Mouse (Mus musculus): ENCODE measurements around the gene Proser2. TPM values are rescaled to one million over a fixed set of nuclear protein-coding genes. Genes with fewer than 3 reads are reported as not detected.

Proser2 gene
- 2.3 and 3.4 TPM in 2 replicates for polyA plus RNA-seq (2014; fragmentation: Nextera tagmentation; extraction: Ambion mirVana)

GRCm38 (mm10) chr2:6129555-6130355, at the start of gene Proser2:
TSS of gene Proser2 (minus strand) at chr2:6130211.
- Histone ChIP-seq H3K27me3 (ENCODE audit: control insufficient read depth, insufficient read depth, low read length) (peaks cover 12% of the 10 kb centered on the region), H3K9me3 (ENCODE audit: control insufficient read depth, low read length) (no peaks in the 10 kb centered on the region), H3K4me1 (replicated peaks; ENCODE audit: control insufficient read depth, insufficient read depth, low read length) (no peaks in the 10 kb centered on the region), H3K9ac (ENCODE audit: low read depth, low read length) (peak within 1 kb of the TSS; percentile 51), H3K4me2 (replicated peaks; ENCODE audit: low read depth, low read length) (peak within 1 kb of the TSS; percentile 89), H3K4me3 (ENCODE audit: low read depth, low read length) (peak within 1 kb of the TSS; percentile 67), H3K27ac (ENCODE audit: low read depth, low read length) (no peak within 1 kb of the TSS), H3K36me3 (ENCODE audit: control insufficient read depth, insufficient read depth, low read length) (no peaks in the 10 kb centered on the region)
- DNase-seq (ENCODE audit: low spot score), result peak; percentile 90
- ATAC-seq (ENCODE audit: low FRiP score), result peak; percentile 92
- WGBS, result under 1% methylated on average over 77 of the region's 83 CpGs

- Histone ChIP-seq H3K4me2 (replicated peaks; ENCODE audit: low read depth, low read length) (no peak overlapping the region), H3K9me3 (ENCODE audit: control insufficient read depth, low read length) (no peaks in the 10 kb centered on the region), H3K4me1 (replicated peaks; ENCODE audit: control insufficient read depth, insufficient read depth, low read length) (no peaks in the 10 kb centered on the region), H3K36me3 (ENCODE audit: control insufficient read depth, insufficient read depth, low read length) (no peaks in the 10 kb centered on the region), H3K9ac (ENCODE audit: low read depth, low read length) (no peak overlapping the region), H3K27me3 (ENCODE audit: control insufficient read depth, insufficient read depth, low read length) (no peaks in the 10 kb centered on the region), H3K27ac (ENCODE audit: low read depth, low read length) (no peak overlapping the region; the same call in 1 of the 2 replicates), H3K4me3 (ENCODE audit: low read depth, low read length) (no peak overlapping the region)
- DNase-seq (ENCODE audit: low spot score), result no peak
- no peak for ATAC-seq (ENCODE audit: low FRiP score)
- WGBS, result 80% methylated on average over 1 of the region's 1 CpGs
Observed at GRCm38 (mm10) chr2:6179749-6180117, 49.7 kb upstream of the Proser2 start.

DNA sequence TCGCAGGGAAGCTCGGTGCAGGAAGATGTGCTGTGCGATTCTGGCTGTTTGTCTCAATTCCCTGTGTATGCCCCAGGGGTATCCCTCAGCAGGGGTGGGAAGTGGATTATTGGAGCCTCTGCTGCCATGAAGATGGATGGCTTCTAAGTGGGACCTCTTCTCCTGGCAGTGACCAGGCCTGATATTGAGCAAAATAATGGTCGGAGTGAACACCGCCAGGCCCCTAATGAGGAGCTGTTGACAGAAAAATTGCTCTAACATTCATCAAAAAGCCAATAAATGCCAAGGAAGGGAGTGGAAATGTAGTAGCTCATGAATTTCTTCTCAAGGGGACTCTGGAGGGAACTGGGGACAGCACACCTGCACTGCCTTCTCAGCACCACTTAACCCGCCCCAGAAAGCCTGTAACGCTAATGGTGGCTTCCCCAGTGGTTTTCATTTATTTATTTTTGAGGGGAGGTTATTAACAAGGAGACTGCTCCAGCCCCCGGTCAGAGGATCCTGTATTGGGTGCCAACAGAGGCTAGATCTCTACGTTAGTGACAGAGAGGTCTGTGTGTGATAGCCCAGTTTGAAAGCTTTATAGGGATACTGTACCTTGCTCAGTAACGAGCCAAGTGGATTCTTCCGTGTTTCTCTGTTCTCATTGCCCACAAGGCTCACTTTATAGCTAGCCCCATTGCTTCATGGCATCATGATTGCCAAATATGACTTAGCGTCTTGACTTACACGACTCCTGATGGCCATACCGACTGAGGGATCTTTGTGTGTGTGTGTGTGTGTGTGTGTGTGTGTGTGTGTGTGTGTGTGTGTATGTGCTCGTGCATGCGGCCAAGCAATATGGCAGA, 49.1 kb upstream of the Proser2 start:
- Histone ChIP-seq H3K27me3 (ENCODE audit: control insufficient read depth, insufficient read depth, low read length) (no peaks in the 10 kb centered on the region), H3K9me3 (ENCODE audit: control insufficient read depth, low read length) (no peaks in the 10 kb centered on the region), H3K27ac (ENCODE audit: low read depth, low read length) (no peak overlapping the region; the same call in none of the 2 replicates), H3K36me3 (ENCODE audit: control insufficient read depth, insufficient read depth, low read length) (no peaks in the 10 kb centered on the region), H3K4me2 (replicated peaks; ENCODE audit: low read depth, low read length) (no peak overlapping the region), H3K4me1 (replicated peaks; ENCODE audit: control insufficient read depth, insufficient read depth, low read length) (no peaks in the 10 kb centered on the region), H3K9ac (ENCODE audit: low read depth, low read length) (no peak overlapping the region), H3K4me3 (ENCODE audit: low read depth, low read length) (no peak overlapping the region)
- DNase-seq (ENCODE audit: low spot score) (peak; percentile 25), ATAC-seq (ENCODE audit: low FRiP score) (peak; percentile 87)
- 79% methylated on average over 16 of the region's 16 CpGs for WGBS

- Histone ChIP-seq H3K9me3 (ENCODE audit: control insufficient read depth, low read length) (no peaks in the 10 kb centered on the region), H3K27me3 (ENCODE audit: control insufficient read depth, insufficient read depth, low read length) (no peaks in the 10 kb centered on the region), H3K4me1 (replicated peaks; ENCODE audit: control insufficient read depth, insufficient read depth, low read length) (no peaks in the 10 kb centered on the region), H3K27ac (ENCODE audit: low read depth, low read length) (no peak overlapping the region), H3K9ac (ENCODE audit: low read depth, low read length) (no peak overlapping the region), H3K36me3 (ENCODE audit: control insufficient read depth, insufficient read depth, low read length) (no peaks in the 10 kb centered on the region), H3K4me3 (ENCODE audit: low read depth, low read length) (no peak overlapping the region), H3K4me2 (replicated peaks; ENCODE audit: low read depth, low read length) (no peak overlapping the region)
- ATAC-seq (ENCODE audit: low FRiP score) (no peak), DNase-seq (ENCODE audit: low spot score) (no peak)
- WGBS, result 59% methylated on average over 3 of the region's 3 CpGs
Observed at GRCm38 (mm10) chr2:6173013-6173412, 43.0 kb upstream of the Proser2 start.

DNA sequence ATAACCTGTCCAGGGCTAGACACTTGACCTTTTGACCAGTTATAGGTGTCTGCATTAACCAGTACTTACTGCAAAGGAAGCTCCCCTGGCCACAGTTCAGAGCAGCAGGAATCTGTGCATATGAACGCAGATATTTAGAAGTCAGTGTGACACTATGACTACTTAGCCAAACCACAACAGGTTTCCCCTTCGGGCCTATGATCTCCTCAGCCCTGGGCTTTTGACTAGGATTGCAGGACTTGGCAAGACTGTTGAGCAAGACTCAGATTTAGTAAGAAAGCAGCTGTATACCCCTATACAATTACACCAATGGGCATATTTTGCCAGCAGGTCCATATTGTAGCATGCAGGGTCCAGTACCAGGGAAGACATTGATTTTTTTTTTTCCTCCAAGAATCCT, 38.5 kb upstream of the Proser2 start:
- Histone ChIP-seq H3K9me3 (ENCODE audit: control insufficient read depth, low read length) (no peaks in the 10 kb centered on the region), H3K9ac (ENCODE audit: low read depth, low read length) (no peak overlapping the region), H3K4me2 (replicated peaks; ENCODE audit: low read depth, low read length) (no peak overlapping the region), H3K27ac (ENCODE audit: low read depth, low read length) (no peak overlapping the region), H3K36me3 (ENCODE audit: control insufficient read depth, insufficient read depth, low read length) (no peaks in the 10 kb centered on the region), H3K4me1 (replicated peaks; ENCODE audit: control insufficient read depth, insufficient read depth, low read length) (no peaks in the 10 kb centered on the region), H3K27me3 (ENCODE audit: control insufficient read depth, insufficient read depth, low read length) (no peaks in the 10 kb centered on the region), H3K4me3 (ENCODE audit: low read depth, low read length) (no peak overlapping the region)
- ATAC-seq (ENCODE audit: low FRiP score) (no peak), DNase-seq (ENCODE audit: low spot score) (no peak)
- 85% methylated on average over 2 of the region's 2 CpGs for WGBS

DNA sequence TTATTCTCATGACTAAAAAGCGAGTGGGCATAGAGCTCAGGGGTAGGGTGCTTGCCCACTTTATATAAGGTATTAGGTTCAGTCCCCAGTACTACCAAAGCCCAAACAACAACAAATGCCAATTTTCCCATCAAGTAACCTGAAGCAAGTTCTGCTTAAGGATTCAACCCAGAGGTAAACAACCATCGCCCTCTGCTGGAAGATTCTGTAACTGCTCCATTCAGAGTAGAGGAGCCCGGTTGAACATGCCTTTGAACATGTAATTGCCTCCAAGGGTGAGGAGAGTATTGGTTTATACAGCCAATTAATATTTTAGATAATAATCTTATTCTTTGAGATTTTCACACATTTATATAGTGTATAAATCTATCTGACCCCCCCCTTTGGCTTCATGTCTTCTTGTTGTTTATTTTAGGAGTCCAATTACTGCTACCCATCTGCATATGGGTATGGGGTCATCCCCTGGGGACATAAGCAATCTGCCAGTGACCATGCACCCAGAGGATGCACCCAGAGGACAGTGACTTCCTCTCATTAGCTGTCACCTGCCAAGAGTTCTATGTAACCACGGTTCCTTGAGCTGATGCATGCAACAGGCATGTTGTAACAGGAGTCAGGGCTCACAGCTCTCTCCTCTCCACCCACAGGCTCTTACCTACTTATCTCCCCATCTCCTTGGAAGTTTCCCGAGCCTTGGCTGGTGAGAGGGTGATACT, 38.0 kb upstream of the Proser2 start:
- H3K27ac ChIP-seq (ENCODE audit: low read depth, low read length), result no peak overlapping the region
- 32% methylated on average over 5 of the region's 5 CpGs for WGBS

DNA sequence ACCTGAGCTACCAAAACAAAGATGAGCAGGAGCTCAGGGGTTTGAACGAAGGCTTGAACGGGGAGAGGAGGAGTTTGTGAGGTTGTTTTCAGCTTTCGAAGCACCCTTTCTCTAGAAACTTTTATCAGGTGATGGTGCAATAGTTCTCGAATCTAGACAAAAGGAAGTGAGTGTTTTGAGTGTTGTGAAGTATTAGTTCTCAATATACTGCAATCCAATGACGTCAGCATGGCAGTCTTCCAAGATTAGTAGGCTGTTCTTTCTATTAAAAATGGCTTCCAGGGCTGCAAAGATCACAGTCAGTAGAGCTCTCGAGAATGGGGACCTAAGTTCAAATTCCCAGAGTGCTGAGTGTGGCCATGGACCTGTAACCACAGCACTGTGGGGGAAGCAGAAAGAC, 35.8 kb upstream of the Proser2 start:
- no peak for DNase-seq (ENCODE audit: low spot score)
- H3K36me3 ChIP-seq (ENCODE audit: control insufficient read depth, insufficient read depth, low read length), result no peaks in the 10 kb centered on the region
- no peak overlapping the region for H3K27ac ChIP-seq (ENCODE audit: low read depth, low read length)
- no peak for ATAC-seq (ENCODE audit: low FRiP score)
- 84% methylated on average over 6 of the region's 6 CpGs for WGBS
- no peak overlapping the region for H3K9ac ChIP-seq (ENCODE audit: low read depth, low read length)
- no peaks in the 10 kb centered on the region for H3K4me1 ChIP-seq (replicated peaks; ENCODE audit: control insufficient read depth, insufficient read depth, low read length)
- H3K4me2 ChIP-seq (replicated peaks; ENCODE audit: low read depth, low read length), result no peak overlapping the region
- H3K27me3 ChIP-seq (ENCODE audit: control insufficient read depth, insufficient read depth, low read length), result no peaks in the 10 kb centered on the region
- no peaks in the 10 kb centered on the region for H3K9me3 ChIP-seq (ENCODE audit: control insufficient read depth, low read length)
- no peak overlapping the region for H3K4me3 ChIP-seq (ENCODE audit: low read depth, low read length)

More for the DNA sequence above, 38.0 kb upstream of the Proser2 start:
- DNase-seq (ENCODE audit: low spot score) (peak; percentile 87), ATAC-seq (ENCODE audit: low FRiP score) (peak; percentile 49; the same call in 1 of the 2 replicates)
- H3K4me1 ChIP-seq (replicated peaks; ENCODE audit: control insufficient read depth, insufficient read depth, low read length), result no peaks in the 10 kb centered on the region
- H3K9ac ChIP-seq (ENCODE audit: low read depth, low read length), result no peak overlapping the region
- H3K4me2 ChIP-seq (replicated peaks; ENCODE audit: low read depth, low read length), result no peak overlapping the region
- no peak overlapping the region for H3K4me3 ChIP-seq (ENCODE audit: low read depth, low read length)
- H3K36me3 ChIP-seq (ENCODE audit: control insufficient read depth, insufficient read depth, low read length), result no peaks in the 10 kb centered on the region
- no peaks in the 10 kb centered on the region for H3K27me3 ChIP-seq (ENCODE audit: control insufficient read depth, insufficient read depth, low read length)
- H3K9me3 ChIP-seq (ENCODE audit: control insufficient read depth, low read length), result no peaks in the 10 kb centered on the region

GRCm38 (mm10) chr2:6164606-6165290, 34.7 kb upstream of the Proser2 start:
- no peak overlapping the region for H3K4me2 ChIP-seq (replicated peaks; ENCODE audit: low read depth, low read length)
- H3K4me3 ChIP-seq (ENCODE audit: low read depth, low read length), result no peak overlapping the region
- no peak overlapping the region for H3K9ac ChIP-seq (ENCODE audit: low read depth, low read length)
- H3K27me3 ChIP-seq (ENCODE audit: control insufficient read depth, insufficient read depth, low read length), result no peaks in the 10 kb centered on the region
- ATAC-seq (ENCODE audit: low FRiP score) (no peak), DNase-seq (ENCODE audit: low spot score) (no peak)
- 65% methylated on average over 16 of the region's 16 CpGs for WGBS
- no peaks in the 10 kb centered on the region for H3K36me3 ChIP-seq (ENCODE audit: control insufficient read depth, insufficient read depth, low read length)
- no peak overlapping the region for H3K27ac ChIP-seq (ENCODE audit: low read depth, low read length)
- no peaks in the 10 kb centered on the region for H3K9me3 ChIP-seq (ENCODE audit: control insufficient read depth, low read length)
- no peaks in the 10 kb centered on the region for H3K4me1 ChIP-seq (replicated peaks; ENCODE audit: control insufficient read depth, insufficient read depth, low read length)

All from hindbrain, embryonic 11.5 days (tissue).